In genomic region chr5:110220331-110220730, GRCm38 (mm10) we compare ENCODE assay signal across 28 mouse cellular contexts. TPM values are rescaled to one million over a fixed set of nuclear protein-coding genes. Genes with fewer than 3 reads are reported as not detected.
DNase-seq lines count a peak whose midpoint lies in the region; ATAC-seq lines count a peak whose summit lies in the region.
"Had no signal": no experiment of that assay in that cellular context is flagged by ENCODE, and none has a peak within 500 bp of the region (broad histone marks: within the 10 kb centered on the region; RNA-seq: fewer than 3 reads in every experiment).

No protein-coding gene starts in this region.

- H3K36me3 ChIP-seq in liver, embryonic 11.5 days (ENCODE audit: control insufficient read depth, insufficient read depth, low read length) = peaks cover 27% of the 10 kb centered on the region

- H3K27me3 ChIP-seq in liver, embryonic 11.5 days (replicated peaks; ENCODE audit: control insufficient read depth, insufficient read depth, low read length) = no peaks in the 10 kb centered on the region
- H3K27me3 ChIP-seq: embryonic facial prominence, embryonic 13.5 days; forebrain, embryonic 12.5 days; forebrain, embryonic 15.5 days; heart, embryonic 13.5 days had no signal

- H3K9me3 ChIP-seq in liver, embryonic 11.5 days (ENCODE audit: control insufficient read depth, low read length) = no peaks in the 10 kb centered on the region
- H3K9me3 ChIP-seq: embryonic facial prominence, embryonic 10.5 days; embryonic facial prominence, embryonic 13.5 days; forebrain, embryonic 12.5 days; forebrain, embryonic 15.5 days; heart, embryonic 10.5 days; heart, embryonic 13.5 days had no signal

- H3K27ac ChIP-seq in liver, embryonic 11.5 days (ENCODE audit: low read depth, low read length) = no peak overlapping the region
- H3K27ac ChIP-seq: embryonic facial prominence, embryonic 10.5 days; embryonic facial prominence, embryonic 13.5 days; forebrain, embryonic 12.5 days; forebrain, embryonic 15.5 days; heart, adult 2 months; heart, embryonic 10.5 days; heart, embryonic 13.5 days; hindbrain, embryonic 14.5 days; hindbrain, postnatal 0 days had no signal

- no peak overlapping the region for H3K9ac ChIP-seq in liver, embryonic 11.5 days (ENCODE audit: low read depth, low read length)
- H3K9ac ChIP-seq: embryonic facial prominence, embryonic 13.5 days; forebrain, embryonic 12.5 days; forebrain, embryonic 15.5 days; heart, embryonic 13.5 days; hindbrain, embryonic 14.5 days had no signal

- H3K4me1 ChIP-seq in liver, embryonic 11.5 days (replicated peaks; ENCODE audit: control insufficient read depth, insufficient read depth, low read length) = no peaks in the 10 kb centered on the region
- H3K4me1 ChIP-seq: embryonic facial prominence, embryonic 10.5 days; embryonic facial prominence, embryonic 13.5 days; forebrain, embryonic 12.5 days; forebrain, embryonic 15.5 days; heart, embryonic 10.5 days; heart, embryonic 13.5 days had no signal

- ATAC-seq in megakaryocyte progenitor cell, adult 5-6 weeks (replicated peaks; ENCODE audit: poor library complexity) = peak; percentile 29; the same call in 1 of the 2 replicates
- no peak for ATAC-seq in liver, embryonic 11.5 days (replicated peaks; ENCODE audit: low FRiP score)
- ATAC-seq: forebrain, embryonic 15.5 days; hindbrain, postnatal 0 days; inflammation-experienced regulatory T-cells, adult 6 months; intestine, embryonic 16.5 days had no signal

- WGBS in liver, embryonic 11.5 days = 96% methylated on average over 4 of the region's 4 CpGs

- no peak overlapping the region for H3K4me3 ChIP-seq in liver, embryonic 11.5 days (ENCODE audit: low read depth, low read length)
- H3K4me3 ChIP-seq: embryonic facial prominence, embryonic 10.5 days; embryonic facial prominence, embryonic 13.5 days; erythroblast, embryonic 14.5 days; forebrain, embryonic 12.5 days; forebrain, embryonic 15.5 days; heart, adult 2 months; heart, embryonic 10.5 days; heart, embryonic 13.5 days had no signal

- H3K4me2 ChIP-seq in liver, embryonic 11.5 days = no peak overlapping the region
- H3K4me2 ChIP-seq: embryonic facial prominence, embryonic 13.5 days; forebrain, embryonic 12.5 days; forebrain, embryonic 15.5 days; heart, embryonic 13.5 days; hindbrain, embryonic 14.5 days had no signal

- peak; percentile 54 for DNase-seq in ES-CJ7 (ENCODE audit: low read depth, low spot score)
- peak; percentile 64 for DNase-seq in ZHBTc4 (ENCODE audit: low read depth, low spot score)
- no peak for DNase-seq in layer of hippocampus, postnatal 25 days (ENCODE audit: extremely low spot score in 1 of 2, low spot score in 1 of 2)
- DNase-seq in spleen, postnatal 14 days (ENCODE audit: low spot score in 2 of 2) = no peak
- DNase-seq in liver, embryonic 11.5 days (ENCODE audit: low spot score) = no peak
- DNase-seq: adrenal gland, adult 8-10 months; adrenal gland, postnatal 25 days; cerebellum, adult 18-20 months; cerebellum, adult 9-11 months; cerebellum, postnatal 25 days; embryo, embryonic 11 days; gastrocnemius, postnatal 10 days; gastrocnemius, postnatal 36 days; heart, adult 2 months; heart, postnatal 14 days; heart, postnatal 4 days had no signal

RNA-seq across cellular contexts. Expression of gene Ankle2, which starts 10.5 kb away (rescaled TPM):
- 40.9 and 44.1 TPM in 2 replicates for total RNA-seq in megakaryocyte progenitor cell, adult 5-6 weeks (2015)
- 52.5 and 52.6 TPM in 2 replicates for total RNA-seq in megakaryocyte progenitor cell, adult 5-6 weeks (2017)
- total RNA-seq in layer of hippocampus, postnatal 25 days (2021) = 10 to 100 TPM; 36.1 to 41.3 TPM
- polyA plus RNA-seq in liver, embryonic 11.5 days (2014; fragmentation: Nextera tagmentation; extraction: Ambion mirVana) = 30.4 and 30.5 TPM in 2 replicates

RNA-seq across cellular contexts. Expression of gene Golga3, which starts 43.8 kb away (rescaled TPM):
- 11.9 and 13.7 TPM in 2 replicates for total RNA-seq in megakaryocyte progenitor cell, adult 5-6 weeks (2015)
- total RNA-seq in megakaryocyte progenitor cell, adult 5-6 weeks (2017) = 21.4 and 22.6 TPM in 2 replicates
- 10 to 100 TPM; 44.6 to 50.7 TPM for total RNA-seq in layer of hippocampus, postnatal 25 days (2021)
- polyA plus RNA-seq in liver, embryonic 11.5 days (2014; fragmentation: Nextera tagmentation; extraction: Ambion mirVana) = 19.2 and 20.4 TPM in 2 replicates

RNA-seq across cellular contexts. Expression of gene Pgam5, which starts 49.4 kb away (rescaled TPM):
- total RNA-seq in megakaryocyte progenitor cell, adult 5-6 weeks (2015) = 42.9 and 47.8 TPM in 2 replicates
- total RNA-seq in megakaryocyte progenitor cell, adult 5-6 weeks (2017) = 32.7 and 35.3 TPM in 2 replicates
- total RNA-seq in layer of hippocampus, postnatal 25 days (2021) = 10 to 100 TPM; 62.5 to 63.2 TPM
- polyA plus RNA-seq in liver, embryonic 11.5 days (2014; fragmentation: Nextera tagmentation; extraction: Ambion mirVana) = 78.2 and 81.1 TPM in 2 replicates

Comparison
In these comparisons a context has a peak if more than half of its experiments do, and no peak if none do; other contexts are left out.
1. DNase-seq: peak in ES-CJ7 (single experiment) and ZHBTc4 (single experiment); none in layer of hippocampus, postnatal 25 days (0 of 2), spleen, postnatal 14 days (0 of 2) and liver, embryonic 11.5 days (single experiment).